Mouse (Mus musculus): ENCODE measurements around the gene Supt7l. TPM values are rescaled to one million over a fixed set of nuclear protein-coding genes. Genes with fewer than 3 reads are reported as not detected.
"Not testable (repeated sequence)": the region's sequence is repeated elsewhere in the genome, so short reads cannot be mapped to it uniquely, and the experiment has no call there.

The Supt7l gene
- 14.5 and 16.7 TPM in 2 replicates for polyA plus RNA-seq (2014; fragmentation: Nextera tagmentation; extraction: Ambion mirVana)

GRCm38 (mm10) chr5:31527707-31528106 is at the start of gene Supt7l:
Gene Supt7l, minus strand, starts transcription at chr5:31527807.
- Histone ChIP-seq H3K9ac (ENCODE audit: low read length) (peak within 1 kb of the TSS; percentile 81), H3K4me3 (ENCODE audit: low read depth, low read length) (peak within 1 kb of the TSS; percentile 99), H3K27ac (ENCODE audit: low read depth) (peak within 1 kb of the TSS; percentile 81), H3K4me1 (replicated peaks; ENCODE audit: control insufficient read depth, insufficient read depth, low read length) (peaks cover 14% of the 10 kb centered on the region), H3K4me2 (ENCODE audit: low read length) (peak within 1 kb of the TSS; percentile 87), H3K36me3 (ENCODE audit: control insufficient read depth, insufficient read depth, low read length) (peaks cover 46% of the 10 kb centered on the region)
- not testable (repeated sequence) for DNase-seq (ENCODE audit: low spot score); ATAC-seq (replicated peaks; ENCODE audit: low FRiP score, low TSS enrichment, low read depth); H3K27me3 ChIP-seq (replicated peaks; ENCODE audit: control insufficient read depth, insufficient read depth, low read length); H3K9me3 ChIP-seq (ENCODE audit: control insufficient read depth, low read length)
- WGBS, result 73% methylated on average over 11 of the region's 11 CpGs

- Histone ChIP-seq H3K27ac (ENCODE audit: low read depth) (no peak overlapping the region), H3K4me1 (replicated peaks; ENCODE audit: control insufficient read depth, insufficient read depth, low read length) (0 out of 2 replicates have a peak, but pooled peaks cover 3% of the 10 kb centered on the region)
These were observed 49.0 kb upstream of the Supt7l start for GRCm38 (mm10) chr5:31576539-31576975.

GRCm38 (mm10) chr5:31573722-31574121 is 46.1 kb upstream of the Supt7l start:
- 91% methylated on average over 3 of the region's 3 CpGs for WGBS
- no peaks in the 10 kb centered on the region for H3K36me3 ChIP-seq (ENCODE audit: control insufficient read depth, insufficient read depth, low read length)
- H3K9ac ChIP-seq (ENCODE audit: low read length), result no peak overlapping the region
- no peaks in the 10 kb centered on the region for H3K9me3 ChIP-seq (ENCODE audit: control insufficient read depth, low read length)
- no peaks in the 10 kb centered on the region for H3K27me3 ChIP-seq (replicated peaks; ENCODE audit: control insufficient read depth, insufficient read depth, low read length)
- no peak overlapping the region for H3K4me2 ChIP-seq (ENCODE audit: low read length)
- no peak overlapping the region for H3K4me3 ChIP-seq (ENCODE audit: low read depth, low read length)
- peaks cover 14% of the 10 kb centered on the region; the same call in 1 of the 2 replicates for H3K4me1 ChIP-seq (replicated peaks; ENCODE audit: control insufficient read depth, insufficient read depth, low read length)
- H3K27ac ChIP-seq (ENCODE audit: low read depth), result no peak overlapping the region
- DNase-seq (ENCODE audit: low spot score) (no peak), ATAC-seq (replicated peaks; ENCODE audit: low FRiP score, low TSS enrichment, low read depth) (no peak)

More at GRCm38 (mm10) chr5:31576539-31576975, 49.0 kb upstream of the Supt7l start:
- no peaks in the 10 kb centered on the region for H3K9me3 ChIP-seq (ENCODE audit: control insufficient read depth, low read length)
- H3K36me3 ChIP-seq (ENCODE audit: control insufficient read depth, insufficient read depth, low read length), result no peaks in the 10 kb centered on the region
- H3K4me3 ChIP-seq (ENCODE audit: low read depth, low read length), result no peak overlapping the region
- no peak overlapping the region for H3K4me2 ChIP-seq (ENCODE audit: low read length)
- no peak for DNase-seq (ENCODE audit: low spot score)
- 80% methylated on average over 7 of the region's 7 CpGs for WGBS
- no peaks in the 10 kb centered on the region for H3K27me3 ChIP-seq (replicated peaks; ENCODE audit: control insufficient read depth, insufficient read depth, low read length)
- no peak overlapping the region for H3K9ac ChIP-seq (ENCODE audit: low read length)
- ATAC-seq (replicated peaks; ENCODE audit: low FRiP score, low TSS enrichment, low read depth), result no peak

GRCm38 (mm10) chr5:31571023-31571608 is 43.5 kb upstream of the Supt7l start:
- no peaks in the 10 kb centered on the region for H3K27me3 ChIP-seq (replicated peaks; ENCODE audit: control insufficient read depth, insufficient read depth, low read length)
- H3K9ac ChIP-seq (ENCODE audit: low read length), result peak overlapping the region; percentile 29; the same call in 1 of the 2 replicates
- no peaks in the 10 kb centered on the region for H3K36me3 ChIP-seq (ENCODE audit: control insufficient read depth, insufficient read depth, low read length)
- H3K9me3 ChIP-seq (ENCODE audit: control insufficient read depth, low read length), result no peaks in the 10 kb centered on the region
- H3K4me2 ChIP-seq (ENCODE audit: low read length), result peak overlapping the region; percentile 43
- H3K4me3 ChIP-seq (ENCODE audit: low read depth, low read length), result no peak overlapping the region
- H3K27ac ChIP-seq (ENCODE audit: low read depth), result peak overlapping the region; percentile 34; the same call in 1 of the 2 replicates
- ATAC-seq (replicated peaks; ENCODE audit: low FRiP score, low TSS enrichment, low read depth) (no peak), DNase-seq (ENCODE audit: low spot score) (no peak)
- H3K4me1 ChIP-seq (replicated peaks; ENCODE audit: control insufficient read depth, insufficient read depth, low read length), result peaks cover 14% of the 10 kb centered on the region; the same call in 1 of the 2 replicates
- WGBS, result 18% methylated on average over 20 of the region's 20 CpGs

DNA sequence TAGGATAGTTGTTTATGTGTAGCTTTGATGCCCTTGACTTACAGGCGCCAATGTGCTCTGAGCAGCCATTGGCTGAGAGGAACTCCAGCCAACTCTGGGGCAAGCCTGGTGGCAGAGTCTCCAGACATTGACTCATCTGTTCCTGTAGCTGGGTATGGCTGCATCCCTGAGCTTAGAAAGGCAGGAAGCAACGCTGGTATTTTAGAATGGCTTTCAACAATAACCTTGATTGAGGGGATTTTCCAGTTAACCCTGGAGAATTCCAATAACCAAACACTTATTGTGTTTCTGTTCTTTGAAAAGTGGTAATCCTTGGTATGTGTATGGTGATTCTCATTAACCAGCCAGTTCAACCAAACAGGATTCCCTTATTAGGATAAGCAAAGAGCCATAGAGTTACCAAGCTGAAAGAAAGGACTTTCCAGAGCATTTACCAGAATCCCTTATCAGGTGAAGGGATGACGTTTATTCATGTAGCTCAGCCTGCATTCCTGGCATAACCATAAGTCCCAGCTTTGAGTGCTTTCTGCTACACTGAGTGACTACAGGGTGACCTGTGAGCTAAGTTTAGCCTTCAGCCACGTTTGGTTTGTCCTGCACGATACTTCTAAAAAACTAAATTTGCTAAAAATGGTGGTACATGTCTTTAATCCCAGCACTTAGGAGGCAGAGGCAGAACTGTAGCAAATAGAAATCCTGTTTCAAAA is 40.5 kb upstream of the Supt7l start:
- Histone ChIP-seq H3K4me2 (ENCODE audit: low read length) (no peak overlapping the region), H3K9me3 (ENCODE audit: control insufficient read depth, low read length) (no peaks in the 10 kb centered on the region), H3K27ac (ENCODE audit: low read depth) (no peak overlapping the region), H3K36me3 (ENCODE audit: control insufficient read depth, insufficient read depth, low read length) (no peaks in the 10 kb centered on the region), H3K4me1 (replicated peaks; ENCODE audit: control insufficient read depth, insufficient read depth, low read length) (peaks cover 18% of the 10 kb centered on the region; the same call in 1 of the 2 replicates), H3K4me3 (ENCODE audit: low read depth, low read length) (no peak overlapping the region), H3K27me3 (replicated peaks; ENCODE audit: control insufficient read depth, insufficient read depth, low read length) (no peaks in the 10 kb centered on the region), H3K9ac (ENCODE audit: low read length) (no peak overlapping the region)
- DNase-seq (ENCODE audit: low spot score), result no peak
- WGBS, result 58% methylated on average over 5 of the region's 5 CpGs
- ATAC-seq (replicated peaks; ENCODE audit: low FRiP score, low TSS enrichment, low read depth), result no peak

GRCm38 (mm10) chr5:31566457-31566856 is 38.9 kb upstream of the Supt7l start:
- DNase-seq (ENCODE audit: low spot score) (no peak), ATAC-seq (replicated peaks; ENCODE audit: low FRiP score, low TSS enrichment, low read depth) (no peak)
- no peak overlapping the region for H3K4me3 ChIP-seq (ENCODE audit: low read depth, low read length)
- peaks cover 15% of the 10 kb centered on the region for H3K36me3 ChIP-seq (ENCODE audit: control insufficient read depth, insufficient read depth, low read length)
- H3K4me2 ChIP-seq (ENCODE audit: low read length), result no peak overlapping the region
- H3K9ac ChIP-seq (ENCODE audit: low read length), result no peak overlapping the region
- 70% methylated on average over 3 of the region's 3 CpGs for WGBS
- no peaks in the 10 kb centered on the region for H3K27me3 ChIP-seq (replicated peaks; ENCODE audit: control insufficient read depth, insufficient read depth, low read length)
- H3K4me1 ChIP-seq (replicated peaks; ENCODE audit: control insufficient read depth, insufficient read depth, low read length), result peaks cover 15% of the 10 kb centered on the region; the same call in 1 of the 2 replicates
- no peaks in the 10 kb centered on the region for H3K9me3 ChIP-seq (ENCODE audit: control insufficient read depth, low read length)
- no peak overlapping the region for H3K27ac ChIP-seq (ENCODE audit: low read depth)

GRCm38 (mm10) chr5:31566026-31566425 is 38.4 kb upstream of the Supt7l start:
- Histone ChIP-seq H3K36me3 (ENCODE audit: control insufficient read depth, insufficient read depth, low read length) (peaks cover 17% of the 10 kb centered on the region), H3K4me3 (ENCODE audit: low read depth, low read length) (no peak overlapping the region), H3K27me3 (replicated peaks; ENCODE audit: control insufficient read depth, insufficient read depth, low read length) (no peaks in the 10 kb centered on the region), H3K4me1 (replicated peaks; ENCODE audit: control insufficient read depth, insufficient read depth, low read length) (peaks cover 10% of the 10 kb centered on the region; the same call in 1 of the 2 replicates), H3K27ac (ENCODE audit: low read depth) (no peak overlapping the region), H3K9ac (ENCODE audit: low read length) (no peak overlapping the region), H3K9me3 (ENCODE audit: control insufficient read depth, low read length) (no peaks in the 10 kb centered on the region), H3K4me2 (ENCODE audit: low read length) (no peak overlapping the region)
- no peak for ATAC-seq (replicated peaks; ENCODE audit: low FRiP score, low TSS enrichment, low read depth)
- WGBS, result 92% methylated on average over 7 of the region's 7 CpGs
- DNase-seq (ENCODE audit: low spot score), result no peak

DNA sequence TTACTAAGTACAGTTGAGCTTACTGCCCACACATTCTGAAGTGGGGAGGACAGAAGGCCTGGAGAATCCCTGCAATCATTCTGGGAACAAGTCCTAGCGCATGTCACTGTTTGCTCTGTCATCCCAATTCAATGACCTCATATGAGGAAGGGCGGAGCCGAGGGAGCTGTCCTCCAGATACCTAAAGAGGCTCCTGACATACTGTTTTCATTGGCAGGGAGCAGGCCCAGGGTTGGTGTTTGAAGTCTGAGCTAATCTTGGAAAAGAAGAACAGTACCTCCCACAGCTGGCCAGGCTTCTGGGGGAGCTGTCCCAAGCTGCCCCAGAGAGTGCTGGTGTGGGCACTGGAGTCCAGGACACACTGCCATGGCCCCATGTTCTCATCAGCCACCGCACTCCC is 37.4 kb upstream of the Supt7l start:
- DNase-seq (ENCODE audit: low spot score) (no peak), ATAC-seq (replicated peaks; ENCODE audit: low FRiP score, low TSS enrichment, low read depth) (no peak)
- Histone ChIP-seq H3K4me1 (replicated peaks; ENCODE audit: control insufficient read depth, insufficient read depth, low read length) (0 out of 2 replicates have a peak, but pooled peaks cover 4% of the 10 kb centered on the region), H3K36me3 (ENCODE audit: control insufficient read depth, insufficient read depth, low read length) (peaks cover 26% of the 10 kb centered on the region), H3K27ac (ENCODE audit: low read depth) (no peak overlapping the region), H3K9ac (ENCODE audit: low read length) (no peak overlapping the region), H3K27me3 (replicated peaks; ENCODE audit: control insufficient read depth, insufficient read depth, low read length) (no peaks in the 10 kb centered on the region), H3K4me3 (ENCODE audit: low read depth, low read length) (no peak overlapping the region), H3K9me3 (ENCODE audit: control insufficient read depth, low read length) (no peaks in the 10 kb centered on the region), H3K4me2 (ENCODE audit: low read length) (no peak overlapping the region)
- WGBS, result 70% methylated on average over 4 of the region's 4 CpGs
